Mouse (Mus musculus) heart, postnatal 14 days (tissue): Measurements from ENCODE around the gene Zfp825. TPM values are rescaled to one million over a fixed set of nuclear protein-coding genes. Genes with fewer than 3 reads are reported as not detected.

ENCODE experiments used
- total RNA-seq, 2 experiments: library from RNA; stranded (reverse); gene quantifications; 2 replicates each; pipeline ENCODE4 v1.2.3; 2021

Gene Zfp825
- total RNA-seq, 2 experiments from 2014 or later, result 5.9 to 6.9 TPM

Other genes with a start within 250 kb of the Zfp825 start
- under 1 TPM; 0.48 to 0.71 TPM for gene Ahrr, start 201.7 kb downstream of the Zfp825 start, total RNA-seq
- gene Pdcd6, start 176.4 kb downstream of the Zfp825 start, total RNA-seq, result 10 to 100 TPM; 47.1 to 52.6 TPM
- gene Sdha, start 143.7 kb downstream of the Zfp825 start, total RNA-seq, result 1,000 to 10,000 TPM; 1,284 to 1,341 TPM
- gene Ccdc127, start 143.7 kb downstream of the Zfp825 start, total RNA-seq, result 10 to 100 TPM; 43.2 to 49.9 TPM
- 10 to 100 TPM; 57.2 to 58.7 TPM for gene Lrrc14b, start 130.0 kb downstream of the Zfp825 start, total RNA-seq
- 1 to 10 TPM; 3.1 to 3.3 TPM for gene Zfp72, start 103.2 kb downstream of the Zfp825 start, total RNA-seq
- gene Ftl1-ps1, start 94.3 kb downstream of the Zfp825 start, total RNA-seq, result 100 to 1,000 TPM; 251 to 263 TPM
- 10 to 100 TPM; 37.2 to 42.1 TPM for gene Erap1, start 145.6 kb upstream of the Zfp825 start, total RNA-seq